Mouse (Mus musculus): ENCODE measurements around the gene Magi2. TPM values are rescaled to one million over a fixed set of nuclear protein-coding genes. Genes with fewer than 3 reads are reported as not detected.

Magi2 gene
- polyA plus RNA-seq, 1 experiment, result 1.6 TPM

DNA sequence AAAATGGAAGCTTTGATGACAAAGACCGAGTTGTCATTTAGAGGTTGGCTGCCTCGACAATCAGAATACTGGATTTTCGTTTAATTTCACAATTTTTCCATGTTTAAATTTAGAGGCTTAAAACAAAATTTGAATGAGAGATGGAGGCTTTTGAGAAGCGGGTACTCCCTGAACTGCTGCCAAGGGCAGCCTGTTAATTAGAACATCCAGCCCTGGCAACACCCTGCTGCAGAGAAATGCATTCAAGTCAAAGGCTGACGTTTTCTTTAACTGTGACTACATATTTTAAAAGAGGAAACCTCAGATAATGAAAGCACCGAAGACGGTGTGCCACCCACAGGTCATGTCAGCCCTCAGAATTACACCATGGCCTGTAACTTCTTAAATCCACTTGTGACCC lies 1415.4 kb downstream of the Magi2 start:
- no peak for DNase-seq
- whole genome bisulfite sequencing, result 63% methylated on average over 7 of the region's 7 CpGs
- H3K4me3 ChIP-seq (ENCODE audit: control insufficient read depth, insufficient read depth, low read length), result no peak overlapping the region
- TF ChIP-seq CTCF (IDR thresholded peaks at IDR 0.05; ENCODE audit: borderline replicate concordance, control insufficient read depth, extremely low read depth, insufficient read depth, low read length, poor library complexity) (no peak), POLR2A (IDR thresholded peaks at IDR 0.05; ENCODE audit: control insufficient read depth, extremely low read depth, insufficient read depth, low read length, poor library complexity) (no peak)
- no peaks in the 10 kb centered on the region for H3K36me3 ChIP-seq (ENCODE audit: control insufficient read depth, insufficient read depth, low read length)
- no peaks in the 10 kb centered on the region for H3K4me1 ChIP-seq (replicated peaks; ENCODE audit: control insufficient read depth, insufficient read depth, low read length)
- H3K27ac ChIP-seq (ENCODE audit: control insufficient read depth, insufficient read depth, low read length), result no peak overlapping the region
- no peaks in the 10 kb centered on the region for H3K27me3 ChIP-seq (ENCODE audit: control insufficient read depth, insufficient read depth, low read length)

DNA sequence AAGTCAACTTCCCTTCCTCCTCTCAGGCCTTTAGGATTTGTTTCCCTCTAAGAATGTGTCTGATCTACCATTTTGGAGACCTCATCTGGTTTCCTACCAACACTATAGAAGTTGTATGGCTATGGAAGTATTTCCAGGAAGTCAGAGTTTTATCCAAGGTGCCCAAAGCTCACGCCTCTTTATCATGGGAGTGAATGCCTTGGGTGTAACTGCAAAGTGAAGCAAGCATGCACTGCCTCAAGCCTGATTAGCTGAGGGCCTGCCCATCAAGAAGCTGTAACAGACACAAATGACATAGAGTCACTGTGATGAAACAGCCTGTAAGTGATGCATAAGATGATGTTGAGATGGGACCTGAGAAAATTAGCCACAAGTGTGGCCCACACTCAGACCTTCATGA lies 1416.9 kb downstream of the Magi2 start:
- Histone ChIP-seq H3K4me3 (ENCODE audit: control insufficient read depth, insufficient read depth, low read length) (no peak overlapping the region), H3K27me3 (ENCODE audit: control insufficient read depth, insufficient read depth, low read length) (no peaks in the 10 kb centered on the region), H3K4me1 (replicated peaks; ENCODE audit: control insufficient read depth, insufficient read depth, low read length) (no peaks in the 10 kb centered on the region), H3K27ac (ENCODE audit: control insufficient read depth, insufficient read depth, low read length) (no peak overlapping the region), H3K36me3 (ENCODE audit: control insufficient read depth, insufficient read depth, low read length) (no peaks in the 10 kb centered on the region)
- no peak for DNase-seq
- TF ChIP-seq CTCF (IDR thresholded peaks at IDR 0.05; ENCODE audit: borderline replicate concordance, control insufficient read depth, extremely low read depth, insufficient read depth, low read length, poor library complexity) (no peak), POLR2A (IDR thresholded peaks at IDR 0.05; ENCODE audit: control insufficient read depth, extremely low read depth, insufficient read depth, low read length, poor library complexity) (no peak)
- WGBS, result 93% methylated on average over 1 of the region's 1 CpGs

DNA sequence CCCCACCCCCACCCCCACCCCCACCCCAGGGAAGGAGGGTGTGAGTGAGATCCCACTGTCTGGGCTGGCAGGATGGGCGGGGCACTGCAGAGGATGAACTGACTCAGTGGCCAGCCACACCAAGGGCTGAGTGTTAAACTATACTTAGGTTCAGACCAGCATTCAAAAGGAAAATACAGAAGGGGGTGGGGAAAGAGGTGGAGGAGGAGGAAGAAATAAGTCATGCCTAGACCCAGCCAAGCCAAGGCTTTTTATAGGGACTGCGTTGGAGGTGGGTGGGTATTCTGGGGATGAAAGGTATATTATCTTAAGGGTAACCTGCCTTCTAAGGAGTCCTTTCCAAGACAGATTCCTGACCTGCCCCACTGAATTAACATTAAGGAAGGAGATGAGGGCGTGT lies 1420.1 kb downstream of the Magi2 start:
- WGBS, result 96% methylated on average over 3 of the region's 3 CpGs
- TF ChIP-seq CTCF (IDR thresholded peaks at IDR 0.05; ENCODE audit: borderline replicate concordance, control insufficient read depth, extremely low read depth, insufficient read depth, low read length, poor library complexity) (no peak), POLR2A (IDR thresholded peaks at IDR 0.05; ENCODE audit: control insufficient read depth, extremely low read depth, insufficient read depth, low read length, poor library complexity) (no peak)
- no peaks in the 10 kb centered on the region for H3K4me1 ChIP-seq (replicated peaks; ENCODE audit: control insufficient read depth, insufficient read depth, low read length)

DNA sequence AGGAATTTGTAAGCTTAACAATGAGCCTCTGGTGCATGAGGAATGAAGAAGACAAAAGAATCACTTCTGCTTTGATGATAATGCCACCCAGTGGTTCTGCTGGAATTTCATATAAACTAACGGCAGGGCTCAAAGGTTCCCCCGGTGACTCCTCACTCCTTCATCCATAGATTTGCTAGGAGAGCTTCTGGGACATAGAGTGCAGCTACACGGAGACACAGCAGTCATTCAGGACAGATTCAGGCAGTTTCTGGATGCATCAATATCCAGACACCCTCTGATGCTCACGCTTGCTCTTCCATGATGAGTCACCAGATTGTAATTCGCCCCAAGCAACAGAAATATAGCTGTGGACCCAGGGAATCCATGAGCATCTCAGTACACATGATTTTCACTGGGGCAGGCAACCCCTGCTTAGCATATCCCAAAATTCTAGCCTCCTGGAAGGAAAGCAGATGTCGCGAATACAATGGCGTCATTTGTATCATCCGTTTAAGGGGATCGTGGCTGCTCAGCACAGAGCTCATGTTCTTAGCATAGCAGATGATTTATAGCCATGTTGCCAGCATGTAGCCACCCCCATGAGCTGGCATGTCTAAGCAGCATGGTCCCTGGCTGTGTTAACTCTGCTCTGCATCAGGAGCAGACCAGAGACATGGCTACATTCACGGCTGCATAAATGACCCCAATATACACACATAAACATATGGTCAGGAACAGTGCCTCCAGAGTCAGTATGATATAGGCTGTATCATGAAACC lies 1426.8 kb downstream of the Magi2 start:
- no peaks in the 10 kb centered on the region for H3K4me1 ChIP-seq (replicated peaks; ENCODE audit: control insufficient read depth, insufficient read depth, low read length)
- TF ChIP-seq CTCF (IDR thresholded peaks at IDR 0.05; ENCODE audit: borderline replicate concordance, control insufficient read depth, extremely low read depth, insufficient read depth, low read length, poor library complexity), result no peak
- TF ChIP-seq POLR2A (IDR thresholded peaks at IDR 0.05; ENCODE audit: control insufficient read depth, extremely low read depth, insufficient read depth, low read length, poor library complexity), result no peak
- no peak overlapping the region for H3K27ac ChIP-seq (ENCODE audit: control insufficient read depth, insufficient read depth, low read length)
- 84% methylated on average over 11 of the region's 11 CpGs for WGBS
- H3K36me3 ChIP-seq (ENCODE audit: control insufficient read depth, insufficient read depth, low read length), result no peaks in the 10 kb centered on the region
- H3K4me3 ChIP-seq (ENCODE audit: control insufficient read depth, insufficient read depth, low read length), result no peak overlapping the region
- no peak for DNase-seq
- no peaks in the 10 kb centered on the region for H3K27me3 ChIP-seq (ENCODE audit: control insufficient read depth, insufficient read depth, low read length)

More for the DNA sequence above, 1420.1 kb downstream of the Magi2 start:
- no peaks in the 10 kb centered on the region for H3K36me3 ChIP-seq (ENCODE audit: control insufficient read depth, insufficient read depth, low read length)
- H3K27me3 ChIP-seq (ENCODE audit: control insufficient read depth, insufficient read depth, low read length), result no peaks in the 10 kb centered on the region
- H3K4me3 ChIP-seq (ENCODE audit: control insufficient read depth, insufficient read depth, low read length), result no peak overlapping the region
- H3K27ac ChIP-seq (ENCODE audit: control insufficient read depth, insufficient read depth, low read length), result no peak overlapping the region
- DNase-seq, result no peak

DNA sequence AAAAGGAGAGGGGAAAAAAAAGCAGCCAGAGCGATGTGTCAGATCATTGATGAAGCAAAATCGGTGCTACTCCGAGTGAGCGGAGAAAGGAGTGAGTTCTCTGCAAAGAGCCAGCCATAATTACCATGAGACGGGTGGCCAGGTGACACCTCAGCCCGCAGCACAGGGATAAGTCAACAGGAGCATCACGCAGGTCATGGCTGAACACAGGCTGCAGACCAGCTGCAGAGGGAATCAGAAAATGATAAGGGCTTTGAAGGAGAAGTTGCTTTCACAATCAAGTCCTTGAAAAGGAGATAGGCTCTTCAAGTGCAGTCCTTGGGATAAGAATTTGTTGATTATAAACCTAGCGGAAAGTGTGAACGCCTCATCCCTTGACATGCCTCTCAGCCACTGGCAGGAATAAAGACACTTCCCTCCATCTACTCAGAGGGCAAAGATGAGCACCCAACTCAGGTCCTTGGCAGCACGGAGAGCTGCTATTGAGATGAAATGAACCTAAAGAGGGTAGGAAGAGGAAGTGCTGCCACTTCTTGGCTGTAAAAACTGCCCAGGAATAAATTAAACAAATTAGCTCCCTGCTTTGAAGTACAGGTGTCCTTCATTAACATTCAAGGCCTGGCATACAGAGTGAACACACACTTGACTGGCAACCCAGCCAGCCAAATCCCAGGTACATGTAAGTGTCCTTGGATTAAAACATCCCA lies 1428.1 kb downstream of the Magi2 start:
- no peaks in the 10 kb centered on the region for H3K27me3 ChIP-seq (ENCODE audit: control insufficient read depth, insufficient read depth, low read length)
- no peaks in the 10 kb centered on the region for H3K4me1 ChIP-seq (replicated peaks; ENCODE audit: control insufficient read depth, insufficient read depth, low read length)
- TF ChIP-seq POLR2A (IDR thresholded peaks at IDR 0.05; ENCODE audit: control insufficient read depth, extremely low read depth, insufficient read depth, low read length, poor library complexity) (no peak), CTCF (IDR thresholded peaks at IDR 0.05; ENCODE audit: borderline replicate concordance, control insufficient read depth, extremely low read depth, insufficient read depth, low read length, poor library complexity) (no peak)
- WGBS, result 80% methylated on average over 10 of the region's 10 CpGs
- DNase-seq, result no peak
- no peak overlapping the region for H3K27ac ChIP-seq (ENCODE audit: control insufficient read depth, insufficient read depth, low read length)
- no peak overlapping the region for H3K4me3 ChIP-seq (ENCODE audit: control insufficient read depth, insufficient read depth, low read length)
- no peaks in the 10 kb centered on the region for H3K36me3 ChIP-seq (ENCODE audit: control insufficient read depth, insufficient read depth, low read length)

DNA sequence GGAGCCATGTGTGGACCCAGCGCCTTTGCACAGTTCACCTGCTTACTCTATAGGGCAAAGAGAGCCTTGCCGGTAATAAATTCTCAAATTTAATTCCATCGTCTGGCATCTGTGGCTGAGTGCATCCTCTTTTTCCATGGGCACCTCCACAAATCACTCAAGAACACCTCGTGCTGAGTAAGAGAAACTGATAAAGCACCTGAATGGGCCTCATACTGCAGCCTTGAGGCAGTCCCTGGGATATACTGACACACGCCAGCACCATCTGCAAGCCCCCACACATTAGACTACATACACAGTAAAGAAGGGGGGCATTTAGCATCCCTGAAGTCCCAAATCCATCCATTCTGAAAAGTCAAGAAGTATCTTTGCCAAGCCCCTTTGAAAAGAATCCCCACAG lies 1430.2 kb downstream of the Magi2 start:
- no peaks in the 10 kb centered on the region for H3K4me1 ChIP-seq (replicated peaks; ENCODE audit: control insufficient read depth, insufficient read depth, low read length)

More for the DNA sequence above, 1430.2 kb downstream of the Magi2 start:
- no peaks in the 10 kb centered on the region for H3K27me3 ChIP-seq (ENCODE audit: control insufficient read depth, insufficient read depth, low read length)
- DNase-seq, result no peak
- TF ChIP-seq POLR2A (IDR thresholded peaks at IDR 0.05; ENCODE audit: control insufficient read depth, extremely low read depth, insufficient read depth, low read length, poor library complexity) (no peak), CTCF (IDR thresholded peaks at IDR 0.05; ENCODE audit: borderline replicate concordance, control insufficient read depth, extremely low read depth, insufficient read depth, low read length, poor library complexity) (no peak)
- 89% methylated on average over 5 of the region's 5 CpGs for WGBS
- H3K27ac ChIP-seq (ENCODE audit: control insufficient read depth, insufficient read depth, low read length), result no peak overlapping the region
- no peaks in the 10 kb centered on the region for H3K36me3 ChIP-seq (ENCODE audit: control insufficient read depth, insufficient read depth, low read length)
- no peak overlapping the region for H3K4me3 ChIP-seq (ENCODE audit: control insufficient read depth, insufficient read depth, low read length)

Data from thymus, adult 2 months (tissue).